In genomic region chr2:52597511-52597910, GRCm38 (mm10) we compare ENCODE assay signal across 25 mouse cellular contexts.
DNase-seq lines count a peak whose midpoint lies in the region; ATAC-seq and TF ChIP-seq lines count a peak whose summit lies in the region.
"Had no signal": no experiment of that assay in that cellular context is flagged by ENCODE, and none has a peak within 500 bp of the region (broad histone marks: within the 10 kb centered on the region; RNA-seq: fewer than 3 reads in every experiment).

No protein-coding gene starts in this region.

- H3K27ac ChIP-seq in CH12.LX (ENCODE audit: insufficient read depth, low read depth): no peak overlapping the region
- no peak overlapping the region for H3K27ac ChIP-seq in midbrain, embryonic 15.5 days
- H3K27ac ChIP-seq: embryonic facial prominence, embryonic 10.5 days; embryonic facial prominence, embryonic 13.5 days; forebrain, embryonic 12.5 days; forebrain, embryonic 15.5 days; heart, adult 2 months; heart, embryonic 10.5 days; heart, embryonic 13.5 days; hindbrain, embryonic 12.5 days; hindbrain, embryonic 15.5 days had no signal

- TF ChIP-seq POLR2A in CH12.LX (IDR thresholded peaks at IDR 0.05; ENCODE audit: low read depth, low read length): no peak

- TF ChIP-seq RAD21 in CH12.LX (IDR thresholded peaks at IDR 0.05; ENCODE audit: low read depth, low read length): no peak

- TF ChIP-seq CTCF in CH12.LX (conservative IDR thresholded peaks at IDR 0.05 in 1 of 2, IDR thresholded peaks at IDR 0.05 in 1 of 2; ENCODE audit: low read depth in 2 of 2, low read length in 2 of 2): no peak

- H3K36me3 ChIP-seq in CH12.LX (replicated peaks in 1 of 2; ENCODE audit: control insufficient read depth in 1 of 2, insufficient read depth in 1 of 2, low read length in 1 of 2): peaks cover 0 to 1% of the 10 kb centered on the region in 2 experiments
- H3K36me3 ChIP-seq in midbrain, embryonic 15.5 days (replicated peaks): no peaks in the 10 kb centered on the region
- H3K36me3 ChIP-seq: embryonic facial prominence, embryonic 10.5 days; embryonic facial prominence, embryonic 13.5 days; forebrain, embryonic 12.5 days; forebrain, embryonic 15.5 days; heart, embryonic 10.5 days; heart, embryonic 13.5 days; hindbrain, embryonic 12.5 days; hindbrain, embryonic 15.5 days had no signal

- no peak for TF ChIP-seq EP300 in CH12.LX (IDR thresholded peaks at IDR 0.05; ENCODE audit: low read length)

- 0 out of 2 replicates have a peak, but pooled peaks have one; percentile 34 for ATAC-seq in common myeloid progenitor, adult 5-6 weeks (replicated peaks; ENCODE audit: low read depth, poor library complexity, severe bottlenecking)
- no peak for ATAC-seq in midbrain, embryonic 15.5 days (replicated peaks)
- ATAC-seq: forebrain, embryonic 15.5 days; intestine, embryonic 16.5 days had no signal

- H3K9me3 ChIP-seq in CH12.LX (replicated peaks; ENCODE audit: low read length): no peaks in the 10 kb centered on the region
- H3K9me3 ChIP-seq in midbrain, embryonic 15.5 days: no peaks in the 10 kb centered on the region
- H3K9me3 ChIP-seq: embryonic facial prominence, embryonic 10.5 days; embryonic facial prominence, embryonic 13.5 days; forebrain, embryonic 12.5 days; forebrain, embryonic 15.5 days; heart, embryonic 10.5 days; heart, embryonic 13.5 days; hindbrain, embryonic 12.5 days; hindbrain, embryonic 15.5 days had no signal

- H3K4me2 ChIP-seq in CH12.LX (ENCODE audit: insufficient read depth, low read depth, poor library complexity, severe bottlenecking): no peak overlapping the region
- H3K4me2 ChIP-seq in midbrain, embryonic 15.5 days: no peak overlapping the region
- H3K4me2 ChIP-seq: embryonic facial prominence, embryonic 13.5 days; forebrain, embryonic 12.5 days; forebrain, embryonic 15.5 days; heart, embryonic 13.5 days; hindbrain, embryonic 12.5 days; hindbrain, embryonic 15.5 days had no signal

- H3K9ac ChIP-seq in CH12.LX (ENCODE audit: insufficient read depth, low read depth): no peak overlapping the region
- no peak overlapping the region for H3K9ac ChIP-seq in midbrain, embryonic 15.5 days
- H3K9ac ChIP-seq: embryonic facial prominence, embryonic 13.5 days; forebrain, embryonic 12.5 days; forebrain, embryonic 15.5 days; heart, embryonic 13.5 days; hindbrain, embryonic 12.5 days; hindbrain, embryonic 15.5 days had no signal

- no peaks in the 10 kb centered on the region for H3K27me3 ChIP-seq in CH12.LX (replicated peaks)
- no peaks in the 10 kb centered on the region for H3K27me3 ChIP-seq in midbrain, embryonic 15.5 days (replicated peaks)
- H3K27me3 ChIP-seq: embryonic facial prominence, embryonic 13.5 days; forebrain, embryonic 12.5 days; forebrain, embryonic 15.5 days; heart, embryonic 13.5 days; hindbrain, embryonic 12.5 days; hindbrain, embryonic 15.5 days had no signal

- in situ Hi-C loops in CH12.LX (cut with MboI; ENCODE audit: low pct_ligation_motif_present, low pct_unique_long_range_greater_than_20kb, low sequenced_read_pairs): loop anchor here (25.0 kb wide), 1 partner anchor 185 kb away; the partner anchor contains the start of gene Arl5a

- dilution Hi-C loops in CH12.LX (cut with MboI; ENCODE audit: extremely low pct_ligation_motif_present, extremely low pct_unique_long_range_greater_than_20kb, low sequenced_read_pairs): no loop called here

- DNase-seq in CD4-positive, CD25-positive, alpha-beta regulatory T cell, adult 2 months (ENCODE audit: low read depth, low spot score): peak; percentile 40
- DNase-seq in CH12.LX (ENCODE audit: extremely low read depth): peak; percentile 20
- no peak for DNase-seq in thymus, postnatal 0 days (ENCODE audit: low spot score)
- no peak for DNase-seq in layer of hippocampus, postnatal 25 days (ENCODE audit: extremely low spot score in 1 of 2, low spot score in 1 of 2)
- DNase-seq: adrenal gland, adult 2 months; adrenal gland, postnatal 14 days; cerebellum, adult 11 months; cerebellum, adult 9-11 months; cerebellum, postnatal 25 days; embryo, embryonic 11 days; gastrocnemius, postnatal 25 days; heart, adult 2 months; heart, postnatal 14 days had no signal

- peaks cover 0 to 10% of the 10 kb centered on the region in 2 experiments; a peak in 1 of 4 replicates for H3K4me1 ChIP-seq in CH12.LX (ENCODE audit: control insufficient read depth in 1 of 2, insufficient read depth in 2 of 2)
- H3K4me1 ChIP-seq in midbrain, embryonic 15.5 days: no peaks in the 10 kb centered on the region
- H3K4me1 ChIP-seq: forebrain, embryonic 15.5 days; heart, embryonic 10.5 days; heart, embryonic 13.5 days; hindbrain, embryonic 15.5 days had no signal

- H3K4me3 ChIP-seq in CH12.LX (replicated peaks in 1 of 3; ENCODE audit: low read depth in 2 of 3, low read length in 2 of 3, poor library complexity in 1 of 3): no peak overlapping the region
- no peak overlapping the region for H3K4me3 ChIP-seq in midbrain, embryonic 15.5 days
- H3K4me3 ChIP-seq: embryonic facial prominence, embryonic 10.5 days; embryonic facial prominence, embryonic 13.5 days; erythroblast, embryonic 14.5 days; forebrain, embryonic 12.5 days; forebrain, embryonic 15.5 days; heart, adult 2 months; heart, embryonic 10.5 days; heart, embryonic 13.5 days; hindbrain, embryonic 12.5 days; hindbrain, embryonic 15.5 days had no signal

- no peaks in the 10 kb centered on the region for H3K79me2 ChIP-seq in CH12.LX (replicated peaks; ENCODE audit: control insufficient read depth, extremely low read depth, insufficient read depth, poor library complexity, severe bottlenecking)

TF ChIP-seq in CH12.LX, 34 proteins besides CTCF, POLR2A, EP300 and RAD21:
- TF ChIP-seq JUND (conservative IDR thresholded peaks at IDR 0.05; ENCODE audit: low read depth, low read length): no peak

Comparison
In these comparisons a context has a peak if more than half of its experiments do, and no peak if none do; other contexts are left out.
1. DNase-seq: peak in CD4-positive, CD25-positive, alpha-beta regulatory T cell, adult 2 months (single experiment) and CH12.LX (single experiment); none in thymus, postnatal 0 days (single experiment) and layer of hippocampus, postnatal 25 days (0 of 2).